Mouse (Mus musculus) small intestine, adult 2 months (tissue): ENCODE data around the gene Slc12a6.

Experiments
- CTCF ChIP-seq: fragments of 200-500 bp; IDR thresholded peaks from 2 replicates; pipeline ENCODE4 v1.5.1; 2012; ENCODE audit warnings: low read depth, mild to moderate bottlenecking, control low read depth, inconsistent platforms, low read length, moderate library complexity, mixed read lengths; ENCODE audit not compliant: insufficient replicate concordance, insufficient read length; ENCODE audit errors: extremely low read depth
- POLR2A ChIP-seq: fragments of 200-500 bp; IDR thresholded peaks from 2 replicates; pipeline ENCODE4 v1.6.1; 2012; ENCODE audit warnings: low read depth, mild to moderate bottlenecking, control low read depth, inconsistent platforms, low read length, moderate library complexity

- peak; percentile 85 for TF ChIP-seq CTCF
- peak; percentile 64; the same call in 1 of the 2 replicates for TF ChIP-seq POLR2A
Observed at GRCm38 (mm10) chr2:112378973-112379898, 113.6 kb downstream of the Slc12a6 start, which contains the start of gene Katnbl1.
